Mouse (Mus musculus) small intestine, adult 2 months (tissue): Measurements from ENCODE around the gene Atxn7l1. TPM values are rescaled to one million over a fixed set of nuclear protein-coding genes. Genes with fewer than 3 reads are reported as not detected.

Experiments used
- H3K27ac ChIP-seq: fragments of 200-500 bp; 2 replicates; pipeline ENCODE4 v1.5.1; 2012; ENCODE audit warnings: low read depth, low read length, control low read depth, inconsistent platforms; ENCODE audit not compliant: insufficient read depth
- H3K27me3 ChIP-seq: fragments of 200-500 bp; 2 replicates; pipeline ENCODE4 v1.6.1; 2012; ENCODE audit warnings: mild to moderate bottlenecking, moderate library complexity, low read length, inconsistent platforms; ENCODE audit not compliant: control insufficient read depth, insufficient read depth
- H3K36me3 ChIP-seq: fragments of 200-500 bp; 2 replicates; pipeline ENCODE4 v1.6.1; 2012; ENCODE audit warnings: mild to moderate bottlenecking, low read length, control low read depth, inconsistent platforms; ENCODE audit not compliant: control insufficient read depth, insufficient read depth
- H3K4me1 ChIP-seq: fragments of 200-500 bp; 2 replicates; pipeline ENCODE4 v1.6.1; 2012; ENCODE audit warnings: low read length, inconsistent platforms, mixed read lengths; ENCODE audit not compliant: control insufficient read depth, insufficient read depth, insufficient read length
- H3K4me3 ChIP-seq: fragments of 200-500 bp; 2 replicates; pipeline ENCODE4 v1.5.1; 2012; ENCODE audit warnings: low read depth, mild to moderate bottlenecking, control low read depth, inconsistent platforms, low read length, moderate library complexity
- CTCF ChIP-seq: fragments of 200-500 bp; IDR thresholded peaks from 2 replicates; pipeline ENCODE4 v1.5.1; 2012; ENCODE audit warnings: low read depth, mild to moderate bottlenecking, control low read depth, inconsistent platforms, low read length, moderate library complexity, mixed read lengths; ENCODE audit not compliant: insufficient replicate concordance, insufficient read length; ENCODE audit errors: extremely low read depth
- POLR2A ChIP-seq: fragments of 200-500 bp; IDR thresholded peaks from 2 replicates; pipeline ENCODE4 v1.6.1; 2012; ENCODE audit warnings: low read depth, mild to moderate bottlenecking, control low read depth, inconsistent platforms, low read length, moderate library complexity
- WGBS: fragments of 180-500 bp; shearing (Covaris S2); methylation state at CpG from one replicate; pipeline ENCODE4 v1.1.7; 2018; 5-methylcytosine and 5-hydroxymethylcytosine counted together
- polyA plus RNA-seq: library from polyadenylated mRNA; depleted of rRNA; stranded (reverse); fragments of >200 nt; gene quantifications from 2 replicates; pipeline ENCODE4 v1.2.3, GENCODE M21; 2012

Atxn7l1 gene
- polyA plus RNA-seq, 1 experiment: 19.2 TPM

DNA sequence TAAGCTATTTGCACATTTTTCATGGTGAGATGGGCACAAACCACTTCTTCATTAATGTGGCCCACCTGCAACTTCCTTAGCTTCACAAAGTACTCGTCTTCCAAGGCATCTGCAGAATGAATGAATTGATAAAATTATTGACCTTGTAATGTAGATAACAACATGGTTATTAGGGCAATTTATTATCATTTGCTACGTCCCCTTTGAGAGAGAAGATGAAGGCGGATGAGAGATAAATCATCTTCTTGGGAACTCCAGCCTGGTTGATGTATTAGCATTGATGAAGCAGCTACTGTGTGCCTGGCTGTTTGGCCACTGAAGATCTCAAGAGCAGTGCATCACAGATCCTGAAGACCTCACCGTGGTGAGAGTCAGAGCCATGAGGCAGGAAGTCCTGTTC, 63.4 kb downstream of the Atxn7l1 start:
- Histone ChIP-seq H3K4me3 (no peak overlapping the region), H3K27me3 (no peaks in the 10 kb centered on the region), H3K36me3 (no peaks in the 10 kb centered on the region), H3K27ac (no peak overlapping the region), H3K4me1 (peaks cover 4% of the 10 kb centered on the region; the same call in 1 of the 2 replicates)
- 63% methylated on average over 4 of the region's 4 CpGs for WGBS
- TF ChIP-seq POLR2A (no peak), CTCF (no peak)

DNA sequence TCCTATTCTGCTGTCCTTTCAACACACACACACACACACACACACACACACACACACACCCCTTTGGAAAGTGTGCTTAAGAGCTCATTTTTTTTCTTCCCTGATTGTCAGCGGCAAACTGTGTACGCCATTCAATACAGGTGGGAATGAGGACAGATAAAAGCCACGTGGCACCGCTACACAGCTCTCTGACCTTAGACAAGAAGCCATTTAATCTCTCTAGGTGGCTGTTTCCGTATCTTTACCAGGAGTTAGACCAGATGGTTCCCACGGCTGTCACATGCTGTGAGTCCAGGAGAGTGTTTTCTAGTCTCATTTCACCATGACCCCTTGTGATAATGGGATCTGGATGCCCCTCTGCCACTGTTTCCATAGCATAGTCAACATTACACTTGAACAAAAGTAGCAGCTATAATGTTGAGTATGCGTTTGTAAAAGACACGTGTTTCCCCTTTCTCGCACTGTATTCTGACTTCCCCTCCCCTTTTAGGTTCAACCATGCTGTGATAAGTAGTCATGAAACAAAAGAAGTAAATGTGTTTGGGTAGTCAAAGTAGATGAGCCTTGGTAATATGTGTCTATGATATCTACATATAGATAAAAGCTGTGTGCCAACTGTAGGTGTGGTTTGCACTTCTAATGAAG, 70.8 kb downstream of the Atxn7l1 start:
- Histone ChIP-seq H3K4me1 (peaks cover 27% of the 10 kb centered on the region), H3K4me3 (no peak overlapping the region), H3K27ac (no peak overlapping the region), H3K27me3 (no peaks in the 10 kb centered on the region), H3K36me3 (0 out of 2 replicates have a peak, but pooled peaks cover 1% of the 10 kb centered on the region)
- WGBS: 39% methylated on average over 9 of the region's 9 CpGs
- no peak for TF ChIP-seq CTCF
- no peak for TF ChIP-seq POLR2A

- 47% methylated on average over 7 of the region's 7 CpGs for WGBS
- peaks cover 27% of the 10 kb centered on the region for H3K4me1 ChIP-seq
- no peak overlapping the region for H3K4me3 ChIP-seq
- 0 out of 2 replicates have a peak, but pooled peaks cover 1% of the 10 kb centered on the region for H3K36me3 ChIP-seq
- TF ChIP-seq POLR2A: no peak
- TF ChIP-seq CTCF: no peak
- no peaks in the 10 kb centered on the region for H3K27me3 ChIP-seq
- H3K27ac ChIP-seq: no peak overlapping the region
Observed at GRCm38 (mm10) chr12:33219436-33219835, 71.9 kb downstream of the Atxn7l1 start.

DNA sequence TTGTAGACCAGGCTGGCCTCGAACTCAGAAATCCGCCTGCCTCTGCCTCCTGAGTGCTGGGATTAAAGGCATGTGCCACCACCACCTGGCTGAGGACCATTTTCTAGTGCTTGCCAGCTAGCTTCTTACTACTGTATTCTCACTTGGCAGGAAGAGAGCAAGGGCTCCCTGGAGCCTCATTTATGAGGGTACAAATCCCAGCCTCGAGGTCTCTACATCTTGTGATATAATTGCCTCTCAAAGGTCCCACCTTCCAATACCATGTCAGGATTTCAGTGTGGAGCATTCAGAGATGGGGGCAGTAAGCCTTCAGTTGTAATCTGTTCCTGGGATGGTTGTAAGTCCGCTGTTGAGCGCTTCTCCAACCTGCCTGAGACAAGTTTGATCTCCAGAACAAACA, 72.6 kb downstream of the Atxn7l1 start:
- 29% methylated on average over 5 of the region's 5 CpGs for WGBS
- TF ChIP-seq POLR2A: no peak
- no peak for TF ChIP-seq CTCF
- Histone ChIP-seq H3K36me3 (0 out of 2 replicates have a peak, but pooled peaks cover 1% of the 10 kb centered on the region), H3K4me1 (peaks cover 27% of the 10 kb centered on the region), H3K27me3 (no peaks in the 10 kb centered on the region), H3K4me3 (no peak overlapping the region), H3K27ac (peak overlapping the region; percentile 67)

DNA sequence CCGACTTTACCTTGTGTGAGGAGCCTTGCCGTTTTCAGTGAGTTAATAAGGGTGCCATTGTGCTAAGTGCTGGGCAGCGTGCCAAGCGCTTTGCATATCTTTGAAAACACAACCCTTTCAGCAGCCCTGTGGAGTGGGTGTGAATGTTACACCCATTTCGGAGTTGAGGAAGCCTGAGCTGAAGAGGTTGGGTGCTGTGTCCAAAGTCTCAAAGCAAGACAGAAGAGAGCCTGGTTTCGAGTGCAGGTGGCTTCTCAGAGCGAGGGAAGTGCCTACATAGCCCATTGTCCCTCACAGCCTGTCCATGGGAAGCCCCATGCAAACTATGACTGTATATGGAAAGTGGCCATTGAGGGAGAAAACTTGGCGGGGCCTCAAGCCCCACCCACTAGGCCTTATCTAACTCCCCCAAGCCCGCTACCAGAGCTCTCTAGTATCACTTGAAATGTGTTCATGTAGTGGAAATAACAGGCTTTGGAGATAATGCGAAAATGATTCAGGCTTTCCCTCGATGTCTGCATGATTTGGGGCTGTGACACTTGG, 73.1 kb downstream of the Atxn7l1 start:
- WGBS: 20% methylated on average over 11 of the region's 11 CpGs
- Histone ChIP-seq H3K27me3 (no peaks in the 10 kb centered on the region), H3K4me3 (no peak overlapping the region), H3K27ac (peak overlapping the region; percentile 67), H3K36me3 (0 out of 2 replicates have a peak, but pooled peaks cover 1% of the 10 kb centered on the region), H3K4me1 (peaks cover 27% of the 10 kb centered on the region)
- TF ChIP-seq POLR2A (no peak), CTCF (no peak)

GRCm38 (mm10) chr12:33222187-33222586, 74.7 kb downstream of the Atxn7l1 start:
- 0 out of 2 replicates have a peak, but pooled peaks cover 1% of the 10 kb centered on the region for H3K36me3 ChIP-seq
- no peak for TF ChIP-seq CTCF
- no peak for TF ChIP-seq POLR2A
- no peak overlapping the region for H3K27ac ChIP-seq
- 63% methylated on average over 7 of the region's 7 CpGs for WGBS
- no peak overlapping the region for H3K4me3 ChIP-seq
- peaks cover 27% of the 10 kb centered on the region for H3K4me1 ChIP-seq
- no peaks in the 10 kb centered on the region for H3K27me3 ChIP-seq

DNA sequence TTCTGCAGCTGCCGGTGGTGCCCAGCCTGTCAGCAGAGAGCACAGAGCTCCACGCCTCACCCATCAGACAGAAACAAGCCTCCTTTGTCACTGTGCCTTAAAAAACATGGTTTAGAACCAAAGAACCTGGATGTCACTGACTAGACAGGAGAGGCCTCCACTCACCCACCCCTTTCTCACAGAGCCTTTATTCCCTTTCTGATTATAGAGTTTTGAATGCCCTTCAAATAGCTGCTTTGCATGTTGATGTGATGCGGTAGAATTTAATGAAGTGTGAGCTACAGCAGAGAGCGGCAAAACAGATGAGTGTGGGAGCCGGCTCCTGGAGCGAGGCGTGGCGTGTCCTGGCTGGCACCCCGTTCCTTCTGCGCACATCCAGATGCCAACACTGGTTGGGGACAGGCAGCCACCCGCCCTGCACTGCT, 77.6 kb downstream of the Atxn7l1 start:
- Histone ChIP-seq H3K4me3 (no peak overlapping the region), H3K27ac (no peak overlapping the region), H3K4me1 (peaks cover 8% of the 10 kb centered on the region; the same call in 1 of the 2 replicates), H3K27me3 (no peaks in the 10 kb centered on the region), H3K36me3 (peaks cover 2% of the 10 kb centered on the region; the same call in 1 of the 2 replicates)
- TF ChIP-seq CTCF (no peak), POLR2A (no peak)
- WGBS: 88% methylated on average over 11 of the region's 11 CpGs
